Mouse (Mus musculus) neural tube, embryonic 15.5 days (tissue): ENCODE results near the gene Arhgef28. TPM values are rescaled to one million over a fixed set of nuclear protein-coding genes. Genes with fewer than 3 reads are reported as not detected.

ENCODE experiments used
- ATAC-seq: fragments of 200-750 bp; cut with Nextera tagmentation; 2 replicates; pipeline ENCODE4 v1.8.0; 2017; ENCODE audit warnings: mild to moderate bottlenecking, moderate TSS enrichment, moderate library complexity; ENCODE audit not compliant: low FRiP score
- H3K27ac ChIP-seq: fragments of 300-500 bp; sonication (generic); replicated peaks from 2 replicates; pipeline ENCODE4 v1.5.1; 2015; ENCODE audit warnings: mild to moderate bottlenecking, inconsistent platforms
- H3K27me3 ChIP-seq: fragments of 300-500 bp; sonication (generic); replicated peaks from 2 replicates; pipeline ENCODE4 v1.6.1; 2015; ENCODE audit warnings: inconsistent platforms
- H3K36me3 ChIP-seq: fragments of 300-500 bp; sonication (generic); 2 replicates; pipeline ENCODE4 v1.6.1; 2015; ENCODE audit warnings: inconsistent platforms
- H3K4me1 ChIP-seq: fragments of 300-500 bp; sonication (generic); 2 replicates; pipeline ENCODE4 v1.6.1; 2015; ENCODE audit warnings: inconsistent platforms
- H3K4me2 ChIP-seq: fragments of 300-500 bp; sonication (generic); 2 replicates; pipeline ENCODE4 v1.6.1; 2015; ENCODE audit warnings: inconsistent platforms, mild to moderate bottlenecking, moderate library complexity
- H3K4me3 ChIP-seq: fragments of 300-500 bp; sonication (generic); replicated peaks from 2 replicates; pipeline ENCODE4 v1.5.1; 2015; ENCODE audit warnings: mild to moderate bottlenecking, inconsistent platforms
- H3K9ac ChIP-seq: fragments of 300-500 bp; sonication (generic); replicated peaks from 2 replicates; pipeline ENCODE4 v1.6.1; 2015; ENCODE audit warnings: mild to moderate bottlenecking, inconsistent platforms
- H3K9me3 ChIP-seq: fragments of 300-500 bp; sonication (generic); replicated peaks from 2 replicates; pipeline ENCODE4 v1.6.1; 2016; ENCODE audit warnings: inconsistent platforms
- WGBS: fragments of 180-500 bp; shearing (Covaris S2); methylation state at CpG from one replicate; pipeline ENCODE4 v1.1.7; 2015; ENCODE audit warnings: mixed read lengths; 5-methylcytosine and 5-hydroxymethylcytosine counted together
- polyA plus RNA-seq: library from polyadenylated mRNA; unstranded; fragments of >200 nt; fragmentation: Nextera tagmentation; extraction: Ambion mirVana; gene quantifications from 2 replicates; pipeline ENCODE4 v1.2.1, GENCODE M21; 2015

Gene Arhgef28
- polyA plus RNA-seq, 1 experiment from 2014 or later, result 31.0 TPM

DNA sequence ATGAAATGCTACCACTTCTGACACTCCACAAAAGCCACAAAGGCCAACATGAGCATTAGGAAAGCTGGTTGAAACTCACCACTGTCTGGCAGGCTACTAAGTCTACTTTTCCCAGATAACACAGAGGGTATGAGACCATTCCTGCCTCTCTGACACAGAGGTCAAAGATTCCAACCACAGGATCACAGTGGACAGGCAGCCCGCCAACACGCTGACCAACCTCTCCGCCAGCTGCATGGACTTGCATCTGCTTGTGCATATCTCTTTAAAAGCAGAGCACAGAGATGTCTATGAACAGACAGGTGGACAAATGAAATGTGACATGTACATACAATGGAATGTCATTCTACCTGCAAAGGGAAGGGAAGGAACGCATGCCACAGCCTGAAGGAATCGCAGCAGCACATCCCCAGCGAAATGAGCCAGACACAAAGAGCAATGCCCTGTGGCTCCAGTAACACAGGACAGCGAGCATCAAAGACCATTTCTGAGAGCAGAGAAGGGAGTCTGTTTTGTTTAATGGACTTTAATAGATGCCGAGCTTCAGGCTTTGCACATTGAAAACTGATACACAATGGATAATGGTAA lies 59.6 kb downstream of the Arhgef28 start:
- no peaks in the 10 kb centered on the region for H3K27me3 ChIP-seq
- ATAC-seq, result no peak
- H3K4me3 ChIP-seq, result no peak overlapping the region
- no peaks in the 10 kb centered on the region for H3K36me3 ChIP-seq
- H3K9ac ChIP-seq, result no peak overlapping the region
- 85% methylated on average over 8 of the region's 8 CpGs for WGBS
- H3K9me3 ChIP-seq, result no peaks in the 10 kb centered on the region
- H3K4me2 ChIP-seq, result no peak overlapping the region
- H3K4me1 ChIP-seq, result no peaks in the 10 kb centered on the region
- no peak overlapping the region for H3K27ac ChIP-seq

DNA sequence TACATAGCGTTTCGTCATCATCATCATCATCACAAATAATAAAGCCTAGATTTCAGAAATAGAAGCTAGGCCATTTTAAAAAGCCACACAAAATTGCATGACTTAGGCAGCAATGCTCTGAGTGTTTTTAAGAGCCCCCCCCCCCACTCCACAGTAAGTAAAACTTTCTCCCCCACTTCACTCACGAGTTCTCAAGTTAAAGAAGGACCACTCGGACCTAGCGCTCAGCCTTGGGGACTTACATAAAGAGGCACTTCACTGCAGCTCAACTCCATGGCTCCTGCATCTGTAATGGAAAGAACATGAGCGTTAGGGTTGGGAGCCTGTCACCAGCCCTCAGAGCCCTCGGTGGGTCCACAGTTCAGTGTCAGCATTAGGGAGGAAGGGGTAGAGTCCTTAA lies 60.9 kb downstream of the Arhgef28 start:
- H3K4me1 ChIP-seq, result no peaks in the 10 kb centered on the region
- H3K36me3 ChIP-seq, result no peaks in the 10 kb centered on the region
- WGBS, result 88% methylated on average over 7 of the region's 7 CpGs
- no peak overlapping the region for H3K4me2 ChIP-seq
- no peak overlapping the region for H3K9ac ChIP-seq
- no peak for ATAC-seq
- H3K27me3 ChIP-seq, result no peaks in the 10 kb centered on the region
- no peak overlapping the region for H3K4me3 ChIP-seq
- no peak overlapping the region for H3K27ac ChIP-seq
- no peaks in the 10 kb centered on the region for H3K9me3 ChIP-seq

DNA sequence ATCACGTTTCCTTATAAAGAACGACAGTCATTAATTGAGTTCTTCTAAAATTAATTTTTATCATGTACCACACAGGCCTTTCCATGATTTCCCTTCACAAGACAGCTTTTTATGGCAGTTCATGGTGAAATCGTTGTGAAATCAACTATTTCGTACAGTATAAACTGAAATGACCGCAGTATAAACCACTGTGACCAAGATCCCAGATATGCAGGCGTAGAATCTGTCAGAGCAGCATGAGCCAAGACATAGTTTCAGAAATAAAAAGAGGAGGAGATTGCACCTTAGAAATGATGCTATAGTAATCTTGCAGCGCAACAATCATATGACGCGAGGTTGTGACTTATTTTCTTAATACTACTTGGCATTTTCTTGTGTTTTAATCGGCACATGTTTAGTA lies 63.2 kb downstream of the Arhgef28 start:
- no peak overlapping the region for H3K27ac ChIP-seq
- ATAC-seq, result no peak
- 92% methylated on average over 10 of the region's 10 CpGs for WGBS

DNA sequence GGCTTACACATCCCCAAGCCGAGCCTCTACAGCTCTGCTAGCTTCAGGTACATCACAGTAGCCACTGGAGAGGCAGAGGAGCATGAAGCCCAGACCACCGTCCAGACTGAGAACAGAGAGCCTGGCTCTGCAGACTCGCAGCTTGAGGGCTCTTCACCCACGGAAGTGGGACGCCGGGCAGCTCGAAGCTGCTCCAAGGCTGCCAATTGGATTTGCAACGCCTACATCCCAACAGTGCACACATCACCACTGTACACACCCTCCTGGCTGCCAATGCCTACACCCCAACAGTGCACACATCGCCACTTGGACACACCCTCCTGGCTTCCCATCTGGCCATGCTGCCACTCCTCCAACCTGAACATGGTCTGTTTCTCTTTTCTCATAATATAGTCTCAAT lies 65.6 kb downstream of the Arhgef28 start:
- H3K27me3 ChIP-seq, result no peaks in the 10 kb centered on the region
- no peak overlapping the region for H3K27ac ChIP-seq
- WGBS, result 89% methylated on average over 9 of the region's 9 CpGs
- no peak for ATAC-seq
- no peak overlapping the region for H3K4me3 ChIP-seq
- no peak overlapping the region for H3K4me2 ChIP-seq
- H3K9me3 ChIP-seq, result no peaks in the 10 kb centered on the region
- no peak overlapping the region for H3K9ac ChIP-seq
- H3K36me3 ChIP-seq, result no peaks in the 10 kb centered on the region
- peaks cover 11% of the 10 kb centered on the region for H3K4me1 ChIP-seq

More for the DNA sequence above, 63.2 kb downstream of the Arhgef28 start:
- Histone ChIP-seq H3K4me1 (no peaks in the 10 kb centered on the region), H3K9me3 (no peaks in the 10 kb centered on the region), H3K27me3 (no peaks in the 10 kb centered on the region), H3K4me3 (no peak overlapping the region), H3K4me2 (no peak overlapping the region), H3K36me3 (no peaks in the 10 kb centered on the region), H3K9ac (no peak overlapping the region)

DNA sequence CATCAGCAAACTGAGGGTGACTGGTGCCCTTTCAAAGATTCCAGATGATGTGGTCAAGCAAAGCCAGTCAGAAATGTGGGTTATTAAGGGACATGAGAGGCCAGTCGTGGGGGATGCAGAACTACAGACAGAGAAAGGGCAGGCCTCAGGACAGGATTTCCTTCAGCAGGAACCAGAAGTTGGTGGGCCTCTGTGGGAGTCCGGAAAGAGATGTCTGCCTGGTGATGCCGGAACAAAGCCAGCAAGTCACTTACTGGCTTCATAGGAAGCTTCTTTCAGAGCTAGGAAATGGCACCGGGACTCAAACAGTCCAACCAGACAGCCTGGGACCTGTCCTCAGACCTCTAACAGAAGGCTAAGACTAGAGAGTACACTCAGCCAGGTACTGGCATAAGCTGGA lies 67.5 kb downstream of the Arhgef28 start:
- Histone ChIP-seq H3K4me1 (peaks cover 12% of the 10 kb centered on the region), H3K9ac (no peak overlapping the region), H3K4me3 (no peak overlapping the region), H3K9me3 (no peaks in the 10 kb centered on the region), H3K4me2 (no peak overlapping the region), H3K36me3 (no peaks in the 10 kb centered on the region), H3K27me3 (no peaks in the 10 kb centered on the region), H3K27ac (no peak overlapping the region)
- 70% methylated on average over 4 of the region's 4 CpGs for WGBS
- no peak for ATAC-seq

DNA sequence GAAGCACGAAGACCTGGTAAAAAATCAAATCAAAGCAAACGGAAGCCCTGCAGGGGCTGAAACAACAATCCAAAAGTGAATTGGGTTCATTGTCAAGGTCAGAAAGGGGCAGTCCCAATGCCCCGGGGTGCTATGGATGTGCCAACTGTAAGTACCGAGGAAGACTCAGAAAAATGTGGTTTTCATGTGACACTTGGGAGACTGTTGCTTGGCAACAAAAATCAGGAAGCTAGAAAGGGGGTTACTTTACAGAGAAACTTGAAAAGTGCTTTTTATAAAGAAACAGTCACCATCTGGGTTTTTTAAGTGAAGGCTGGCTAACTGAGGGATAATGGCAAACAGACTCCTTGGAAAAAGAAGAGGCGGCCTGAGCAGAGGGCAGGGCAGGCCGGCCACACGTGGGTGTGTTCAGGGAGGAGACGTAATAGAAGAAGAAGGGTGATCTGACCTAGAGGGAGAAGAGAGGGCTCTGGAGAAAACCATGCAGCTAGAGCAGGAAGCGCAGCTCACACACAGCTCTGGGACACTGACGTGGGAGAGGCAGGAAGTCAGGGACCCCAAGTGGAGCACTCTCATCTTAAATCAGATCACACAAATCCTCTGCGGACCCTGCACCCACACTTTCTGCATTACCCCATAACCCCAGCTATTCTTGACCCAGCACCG lies 70.2 kb downstream of the Arhgef28 start:
- H3K36me3 ChIP-seq, result no peaks in the 10 kb centered on the region
- no peaks in the 10 kb centered on the region for H3K9me3 ChIP-seq
- no peak overlapping the region for H3K9ac ChIP-seq
- WGBS, result 44% methylated on average over 12 of the region's 12 CpGs
- H3K4me1 ChIP-seq, result peaks cover 12% of the 10 kb centered on the region
- no peak for ATAC-seq
- no peaks in the 10 kb centered on the region for H3K27me3 ChIP-seq
- no peak overlapping the region for H3K27ac ChIP-seq
- no peak overlapping the region for H3K4me2 ChIP-seq
- H3K4me3 ChIP-seq, result no peak overlapping the region

DNA sequence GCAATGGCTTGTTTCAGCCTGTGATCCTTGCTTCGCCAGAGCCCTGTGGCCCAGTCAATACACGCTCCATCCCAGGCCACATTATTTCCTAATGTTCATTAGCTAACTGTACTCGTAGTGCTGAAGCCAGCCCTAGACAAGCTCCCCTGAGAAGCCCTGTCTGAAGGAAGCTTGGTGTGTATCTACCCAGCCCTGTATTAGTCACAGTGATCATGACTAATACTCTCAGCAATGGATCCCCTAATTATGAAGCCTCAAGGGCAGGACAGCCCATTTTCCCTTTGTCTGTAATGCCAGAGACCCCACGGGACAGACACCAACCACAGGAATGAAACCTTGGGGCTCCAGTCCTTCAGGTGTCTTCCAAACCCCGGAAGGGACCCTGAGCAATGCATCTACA lies 73.3 kb downstream of the Arhgef28 start:
- H3K27ac ChIP-seq, result no peak overlapping the region
- WGBS, result 75% methylated on average over 5 of the region's 5 CpGs
- no peaks in the 10 kb centered on the region for H3K36me3 ChIP-seq
- H3K4me2 ChIP-seq, result no peak overlapping the region
- no peaks in the 10 kb centered on the region for H3K27me3 ChIP-seq
- peaks cover 12% of the 10 kb centered on the region for H3K4me1 ChIP-seq
- no peaks in the 10 kb centered on the region for H3K9me3 ChIP-seq
- no peak for ATAC-seq
- no peak overlapping the region for H3K4me3 ChIP-seq
- no peak overlapping the region for H3K9ac ChIP-seq

DNA sequence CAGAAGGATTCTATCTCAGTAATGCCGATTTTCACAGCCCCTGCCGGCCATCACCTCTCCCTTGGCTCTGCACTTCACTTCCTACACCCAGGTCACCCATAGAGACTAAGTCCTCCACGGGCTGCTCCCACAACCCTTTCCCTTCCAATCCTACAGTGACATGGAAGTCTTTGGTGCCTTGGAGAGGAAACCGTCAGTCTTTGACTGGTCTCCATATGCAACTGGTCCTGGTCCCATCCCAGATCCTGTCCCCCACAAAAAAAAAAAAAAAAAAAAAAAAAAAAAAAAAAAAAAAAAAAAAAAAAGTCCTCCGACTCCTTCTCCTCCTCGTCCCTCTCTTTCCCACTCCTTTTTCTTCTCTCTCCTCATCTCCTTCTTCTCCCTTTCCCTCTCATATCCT lies 74.0 kb downstream of the Arhgef28 start:
- Histone ChIP-seq H3K9ac (no peak overlapping the region), H3K36me3 (no peaks in the 10 kb centered on the region), H3K27me3 (no peaks in the 10 kb centered on the region), H3K4me3 (no peak overlapping the region), H3K4me1 (peaks cover 12% of the 10 kb centered on the region), H3K27ac (no peak overlapping the region), H3K4me2 (no peak overlapping the region), H3K9me3 (no peaks in the 10 kb centered on the region)
- no peak for ATAC-seq
- WGBS, result 77% methylated on average over 6 of the region's 6 CpGs

DNA sequence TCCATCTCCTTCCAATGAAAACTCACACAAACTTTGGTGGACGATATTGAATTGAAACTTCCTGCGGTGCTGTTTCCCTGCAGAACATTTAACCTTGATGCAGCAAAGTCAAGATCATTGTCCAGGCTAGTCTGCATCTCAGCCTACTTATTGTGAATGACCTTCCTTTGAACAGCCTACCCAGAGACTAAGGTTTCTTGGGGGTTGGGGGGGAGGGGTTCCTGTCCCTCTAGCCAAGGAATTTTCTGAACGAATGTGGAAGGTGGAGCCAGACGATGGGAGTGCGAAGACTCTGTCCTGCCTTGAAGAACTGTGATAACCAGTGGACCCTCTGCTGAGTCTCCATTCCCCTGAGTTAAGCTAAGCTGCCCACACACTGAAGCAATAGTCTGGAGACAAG lies 80.6 kb downstream of the Arhgef28 start:
- no peaks in the 10 kb centered on the region for H3K36me3 ChIP-seq

DNA sequence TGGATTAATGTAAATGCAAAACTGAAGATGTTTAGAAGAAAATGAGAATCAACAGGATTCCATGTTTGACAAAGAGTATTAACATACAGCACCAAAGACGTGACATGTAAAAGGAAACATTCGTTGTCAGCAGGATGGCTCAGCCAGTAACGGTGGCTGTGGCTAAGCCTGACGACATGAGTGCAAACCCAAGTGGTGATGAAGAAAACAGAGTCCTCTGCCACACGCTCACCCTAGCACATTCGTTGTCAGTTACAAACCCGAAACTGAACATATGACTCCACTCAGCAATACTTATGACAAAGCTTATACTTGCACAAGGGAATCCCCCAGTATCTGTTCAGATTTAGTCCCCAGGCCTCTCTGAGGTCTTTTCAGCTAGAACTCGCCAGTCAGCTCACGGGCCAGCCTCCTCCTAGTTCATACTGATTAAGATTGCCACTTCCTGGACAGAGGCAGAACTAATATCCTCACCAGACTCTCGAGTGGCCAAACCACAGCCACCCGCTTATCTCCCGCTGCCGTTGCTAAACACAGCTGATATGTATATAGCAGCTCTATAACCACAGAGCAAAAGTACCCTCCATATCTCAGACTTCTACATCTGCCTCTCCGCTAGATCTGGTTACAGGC lies 82.0 kb downstream of the Arhgef28 start:
- no peaks in the 10 kb centered on the region for H3K27me3 ChIP-seq
- 81% methylated on average over 14 of the region's 14 CpGs for WGBS
- H3K27ac ChIP-seq, result no peak overlapping the region
- H3K4me3 ChIP-seq, result no peak overlapping the region
- no peaks in the 10 kb centered on the region for H3K36me3 ChIP-seq
- ATAC-seq, result no peak
- H3K9me3 ChIP-seq, result no peaks in the 10 kb centered on the region
- H3K9ac ChIP-seq, result no peak overlapping the region
- no peaks in the 10 kb centered on the region for H3K4me1 ChIP-seq
- H3K4me2 ChIP-seq, result no peak overlapping the region

More for the DNA sequence above, 80.6 kb downstream of the Arhgef28 start:
- Histone ChIP-seq H3K4me3 (no peak overlapping the region), H3K4me2 (no peak overlapping the region), H3K27ac (no peak overlapping the region), H3K27me3 (no peaks in the 10 kb centered on the region), H3K4me1 (no peaks in the 10 kb centered on the region), H3K9me3 (no peaks in the 10 kb centered on the region), H3K9ac (no peak overlapping the region)
- ATAC-seq, result no peak
- WGBS, result 79% methylated on average over 5 of the region's 5 CpGs

DNA sequence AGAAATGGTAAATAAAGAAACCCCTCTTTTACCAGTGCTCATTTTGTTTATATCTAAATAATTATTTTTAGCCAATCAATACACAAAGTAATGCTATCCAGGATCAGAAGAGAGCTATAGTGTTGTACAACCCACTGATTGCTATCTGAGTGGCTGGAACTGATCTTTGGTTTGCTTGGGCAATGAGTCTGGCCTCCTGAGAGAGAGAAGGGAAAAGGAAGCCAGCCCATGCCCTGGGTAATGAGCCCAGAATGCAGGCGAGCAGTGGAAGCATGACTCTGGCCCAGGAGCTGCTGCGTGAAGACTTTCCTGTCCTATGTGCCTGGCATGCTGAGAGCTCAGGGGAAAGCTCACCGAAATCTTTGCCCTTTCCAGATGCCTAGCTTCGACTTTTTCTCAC lies 83.5 kb downstream of the Arhgef28 start:
- no peaks in the 10 kb centered on the region for H3K9me3 ChIP-seq
- no peak overlapping the region for H3K4me2 ChIP-seq
- H3K9ac ChIP-seq, result no peak overlapping the region
- no peaks in the 10 kb centered on the region for H3K4me1 ChIP-seq
- H3K27ac ChIP-seq, result no peak overlapping the region
- 73% methylated on average over 4 of the region's 4 CpGs for WGBS
- no peak overlapping the region for H3K4me3 ChIP-seq
- ATAC-seq, result no peak
- no peaks in the 10 kb centered on the region for H3K36me3 ChIP-seq
- no peaks in the 10 kb centered on the region for H3K27me3 ChIP-seq

DNA sequence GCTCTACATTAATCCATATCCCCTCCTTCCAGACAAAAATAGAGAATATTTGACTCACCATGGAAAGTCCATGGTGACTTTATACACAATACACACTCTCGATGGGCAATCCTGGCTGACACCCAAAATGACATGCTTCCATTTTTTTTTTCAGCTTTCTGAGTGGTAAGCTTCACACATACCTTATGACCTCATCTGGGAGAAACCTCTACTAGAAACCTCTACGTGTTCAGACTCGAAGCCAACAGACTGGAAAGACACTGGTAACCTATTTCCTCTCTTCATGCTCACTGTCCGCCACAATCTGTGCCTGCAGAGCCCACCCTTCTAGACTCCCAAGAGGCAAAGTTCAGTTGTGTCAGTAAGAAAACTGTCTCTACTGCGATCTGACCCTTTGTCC lies 84.2 kb downstream of the Arhgef28 start:
- no peak overlapping the region for H3K9ac ChIP-seq
- H3K4me1 ChIP-seq, result no peaks in the 10 kb centered on the region
- no peaks in the 10 kb centered on the region for H3K27me3 ChIP-seq
- no peak overlapping the region for H3K27ac ChIP-seq
- ATAC-seq, result no peak
- no peaks in the 10 kb centered on the region for H3K36me3 ChIP-seq
- WGBS, result 84% methylated on average over 5 of the region's 5 CpGs
- no peaks in the 10 kb centered on the region for H3K9me3 ChIP-seq
- no peak overlapping the region for H3K4me3 ChIP-seq
- no peak overlapping the region for H3K4me2 ChIP-seq
